Mouse (Mus musculus): ENCODE measurements around the gene Sirt2.

Sirt2 gene

DNA sequence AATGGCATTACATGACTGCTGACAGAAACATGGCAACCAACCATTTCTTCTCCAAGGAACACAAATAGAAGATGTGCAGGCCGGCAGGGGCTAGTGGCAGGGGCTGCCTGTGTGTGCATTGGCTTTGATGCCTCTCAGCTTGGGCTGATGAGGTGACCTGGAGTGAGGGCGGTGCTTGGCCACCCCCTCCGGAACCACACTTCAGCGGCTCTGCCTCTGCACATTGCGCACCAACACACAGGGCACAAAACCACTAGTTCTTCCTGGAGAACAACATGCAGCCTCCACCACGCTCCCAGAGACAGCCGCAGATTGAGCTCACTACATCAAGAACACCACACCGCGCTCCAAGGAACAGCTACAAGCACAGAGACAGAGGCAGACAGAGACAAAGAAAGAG, 49.7 kb downstream of the Sirt2 start:
- DNase-seq (ENCODE audit: low read depth), result no peak

DNA sequence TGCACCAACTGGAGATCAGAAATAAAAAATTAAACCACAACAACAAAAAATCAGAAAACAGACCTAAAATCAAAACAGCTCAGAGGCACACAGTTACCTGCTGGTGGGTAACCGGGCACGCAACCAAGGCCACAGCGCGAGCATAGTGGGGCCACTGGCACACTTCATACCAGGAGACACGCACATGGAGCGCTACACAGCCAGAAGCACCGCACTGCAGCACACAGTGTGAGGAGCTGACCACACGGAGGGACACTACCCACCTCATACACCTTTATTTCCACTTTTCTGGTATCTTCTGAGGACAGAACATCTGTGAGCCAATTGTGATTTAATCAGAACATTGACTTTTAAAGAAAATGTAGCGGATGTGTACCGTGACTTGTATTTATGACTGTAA, 50.4 kb downstream of the Sirt2 start:
- no peak for DNase-seq (ENCODE audit: low read depth)

DNA sequence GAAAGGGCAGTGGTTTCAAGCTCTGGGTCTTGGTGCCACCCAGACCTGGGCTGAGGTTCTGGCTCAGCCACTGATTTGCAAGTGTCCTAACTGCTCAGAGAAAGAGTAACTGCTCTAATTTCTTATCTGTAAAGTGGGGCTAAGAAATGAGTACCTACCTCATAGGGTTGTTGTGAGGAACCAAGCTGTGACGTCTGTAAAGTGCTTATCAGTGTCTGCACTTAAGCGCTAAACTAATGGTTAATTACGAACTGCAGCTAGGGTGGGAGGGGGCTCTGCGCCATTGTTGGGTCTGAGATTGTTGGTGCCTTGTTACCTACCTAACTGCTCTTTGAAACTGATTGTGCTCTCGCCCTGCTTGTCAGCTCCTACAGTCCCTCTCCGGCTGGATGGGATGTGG, 51.0 kb downstream of the Sirt2 start:
- DNase-seq (ENCODE audit: low read depth), result no peak

DNA sequence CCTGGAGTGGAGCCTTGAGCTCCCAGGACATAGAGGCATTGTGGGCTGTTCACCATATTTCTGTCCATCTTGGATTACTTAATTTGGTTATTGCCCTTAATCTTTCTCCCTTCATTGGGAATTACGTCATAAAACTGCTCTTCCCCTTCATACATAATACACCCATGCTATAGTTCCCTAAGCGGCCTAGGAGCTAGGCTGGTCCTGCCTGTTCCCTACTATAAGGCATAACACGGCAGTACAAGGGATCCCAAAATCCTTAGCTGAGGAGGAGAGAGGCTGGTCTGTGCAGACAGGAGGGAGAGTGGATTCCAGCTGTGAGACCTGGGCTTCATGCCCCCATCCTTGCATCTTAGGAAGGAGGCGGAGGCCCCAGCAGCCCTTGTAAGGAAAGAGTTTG, 51.4 kb downstream of the Sirt2 start:
- DNase-seq (ENCODE audit: low read depth), result no peak

DNA sequence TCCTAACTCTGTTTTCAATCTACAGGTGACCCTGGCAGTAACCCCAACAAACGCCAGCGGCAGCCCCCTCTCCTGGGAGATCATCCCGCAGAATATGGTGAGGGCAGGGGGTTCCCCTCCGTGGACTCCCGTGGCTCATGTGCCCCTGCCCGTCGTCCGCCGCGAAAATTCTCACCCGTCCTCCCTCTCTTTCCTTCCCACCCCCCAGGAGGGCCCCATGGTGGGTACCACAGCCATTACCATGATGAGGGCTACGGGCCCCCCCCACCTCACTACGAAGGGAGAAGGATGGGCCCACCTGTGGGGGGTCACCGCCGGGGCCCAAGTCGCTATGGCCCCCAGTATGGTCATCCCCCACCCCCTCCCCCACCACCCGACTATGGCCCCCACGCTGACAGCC, 51.9 kb downstream of the Sirt2 start:
- no peak for DNase-seq (ENCODE audit: low read depth)

DNA sequence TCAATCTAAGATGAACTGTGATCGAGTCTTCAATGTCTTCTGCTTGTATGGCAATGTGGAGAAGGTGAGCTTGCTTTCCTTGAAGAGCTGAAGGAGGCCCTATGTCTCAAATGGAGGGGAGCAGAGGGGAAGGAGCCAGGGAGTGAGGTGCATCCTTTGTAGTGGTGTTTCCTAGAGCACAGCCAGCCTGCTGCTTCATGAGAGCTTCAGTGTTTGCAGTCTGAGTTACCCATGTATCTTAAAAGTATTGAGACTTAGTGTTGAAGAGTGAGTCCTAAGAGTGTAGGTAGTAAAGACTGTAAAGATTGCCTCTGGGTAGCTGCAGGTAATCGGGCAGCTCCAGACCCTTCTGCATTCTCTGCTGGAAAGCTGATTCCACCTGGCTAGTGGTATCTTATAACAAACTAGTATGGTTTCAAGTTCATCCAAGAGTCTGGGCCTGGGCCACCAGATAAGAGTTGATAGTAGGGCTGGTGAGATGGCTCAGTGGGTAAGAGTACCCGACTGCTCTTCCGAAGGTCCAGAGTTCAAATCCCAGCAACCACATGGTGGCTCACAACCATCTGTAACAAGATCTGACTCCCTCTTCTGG, 52.4 kb downstream of the Sirt2 start:
- no peak for DNase-seq (ENCODE audit: low read depth)

DNA sequence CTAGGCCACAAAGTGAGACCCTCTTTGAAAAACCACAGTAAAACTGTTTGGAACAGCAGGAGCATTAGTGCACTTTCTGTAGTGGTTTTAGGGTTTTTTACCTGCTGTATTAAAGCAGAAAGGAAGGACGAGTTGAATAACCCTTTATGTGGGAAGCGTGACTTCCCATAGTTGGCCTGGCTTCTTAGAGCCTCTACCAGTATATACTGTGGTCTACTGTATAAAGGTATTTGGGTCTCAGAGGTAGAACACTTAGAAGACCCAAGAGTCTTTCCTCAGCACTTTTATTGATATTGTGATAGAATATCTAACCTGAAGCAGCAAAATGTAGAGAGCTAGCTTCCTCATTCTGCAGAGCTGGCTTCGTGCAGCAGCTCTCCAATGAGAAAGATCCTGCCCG, 53.0 kb downstream of the Sirt2 start:
- no peak for DNase-seq (ENCODE audit: low read depth)

DNA sequence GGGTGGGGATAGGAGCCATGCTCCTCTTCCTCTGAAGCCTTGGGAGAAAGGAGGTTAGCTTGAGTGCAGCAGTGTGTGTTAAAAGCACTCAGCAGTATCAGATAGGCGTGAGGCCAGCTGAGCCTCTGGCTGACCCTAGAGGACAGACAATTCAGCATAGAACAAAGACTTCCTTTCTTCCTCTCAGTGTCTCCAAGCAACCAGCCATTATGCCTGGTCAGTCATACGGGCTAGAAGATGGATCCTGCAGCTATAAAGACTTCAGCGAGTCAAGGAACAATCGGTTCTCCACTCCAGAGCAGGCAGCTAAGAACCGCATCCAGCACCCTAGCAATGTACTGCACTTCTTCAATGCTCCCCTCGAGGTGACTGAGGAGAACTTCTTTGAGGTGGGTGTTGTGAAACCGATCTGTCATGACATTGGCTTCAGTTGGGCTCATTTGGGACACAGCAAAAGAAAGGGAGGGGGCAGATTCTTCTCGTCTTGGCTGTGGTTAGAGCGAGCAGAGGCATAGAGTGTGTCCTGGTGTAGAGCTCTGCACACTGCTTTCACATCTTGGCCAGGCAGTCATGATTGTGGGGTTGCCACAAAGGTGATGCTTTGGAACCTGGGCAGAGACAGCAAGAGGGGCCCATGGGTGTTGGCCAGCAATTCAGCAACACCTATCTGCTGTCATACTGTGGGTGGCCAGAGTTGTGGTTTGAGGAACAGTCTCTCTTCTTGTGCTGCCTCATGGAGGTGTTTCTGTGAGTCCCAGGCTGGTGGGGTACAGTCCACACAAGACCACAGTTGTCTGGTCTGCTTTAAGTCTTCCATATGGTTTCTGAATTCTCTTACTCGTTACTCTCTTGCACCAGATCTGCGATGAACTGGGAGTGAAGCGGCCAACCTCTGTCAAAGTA, 54.1 kb downstream of the Sirt2 start:
- DNase-seq (ENCODE audit: low read depth), result peak; percentile 36

DNA sequence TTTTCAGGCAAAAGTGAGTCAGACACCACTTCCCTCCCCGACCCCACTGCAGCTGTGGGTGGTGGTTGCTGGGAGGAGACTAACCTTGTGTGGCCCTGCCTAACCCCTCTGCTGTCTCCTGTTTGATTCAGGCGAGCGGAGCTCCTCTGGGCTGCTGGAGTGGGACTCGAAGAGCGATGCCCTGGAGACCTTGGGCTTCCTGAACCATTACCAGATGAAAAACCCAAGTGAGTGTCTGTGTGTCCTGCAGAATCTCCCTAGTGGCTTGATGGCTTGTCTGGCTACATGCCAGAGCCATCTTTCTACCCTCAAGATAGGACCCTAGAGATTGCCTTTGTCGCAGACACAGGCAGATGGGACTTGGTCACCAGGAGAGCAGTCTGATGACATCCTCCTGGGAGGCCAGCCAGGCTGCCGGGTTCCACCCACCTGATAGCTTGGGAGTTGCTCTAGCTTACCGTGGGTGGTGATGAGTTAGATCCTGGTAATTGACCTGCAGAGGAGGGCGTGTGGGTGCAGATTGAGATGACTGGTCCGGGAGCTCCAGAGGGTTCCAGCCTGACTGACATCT, 54.8 kb downstream of the Sirt2 start:
- peak; percentile 85 for DNase-seq (ENCODE audit: low read depth)

DNA sequence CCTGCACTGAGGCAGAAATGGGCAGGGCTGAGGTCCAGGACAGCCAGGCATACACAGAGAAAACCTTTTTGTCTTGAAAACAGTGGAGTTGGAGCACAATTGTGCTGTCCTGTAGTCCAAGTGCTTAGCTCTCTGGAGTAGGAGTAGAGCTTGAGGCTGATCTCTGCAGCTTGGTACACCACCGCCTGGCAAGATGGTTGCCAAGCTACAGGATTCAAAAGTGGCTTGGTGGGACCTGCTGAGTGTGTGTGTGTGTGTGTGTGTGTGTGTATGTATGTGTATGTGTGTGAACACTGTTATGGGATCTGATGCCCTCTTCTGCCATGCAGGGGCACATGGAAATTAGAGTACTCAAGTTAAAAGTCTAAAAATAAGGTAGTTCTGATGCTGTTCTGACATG, 56.0 kb downstream of the Sirt2 start:
- DNase-seq (ENCODE audit: low read depth), result no peak

DNA sequence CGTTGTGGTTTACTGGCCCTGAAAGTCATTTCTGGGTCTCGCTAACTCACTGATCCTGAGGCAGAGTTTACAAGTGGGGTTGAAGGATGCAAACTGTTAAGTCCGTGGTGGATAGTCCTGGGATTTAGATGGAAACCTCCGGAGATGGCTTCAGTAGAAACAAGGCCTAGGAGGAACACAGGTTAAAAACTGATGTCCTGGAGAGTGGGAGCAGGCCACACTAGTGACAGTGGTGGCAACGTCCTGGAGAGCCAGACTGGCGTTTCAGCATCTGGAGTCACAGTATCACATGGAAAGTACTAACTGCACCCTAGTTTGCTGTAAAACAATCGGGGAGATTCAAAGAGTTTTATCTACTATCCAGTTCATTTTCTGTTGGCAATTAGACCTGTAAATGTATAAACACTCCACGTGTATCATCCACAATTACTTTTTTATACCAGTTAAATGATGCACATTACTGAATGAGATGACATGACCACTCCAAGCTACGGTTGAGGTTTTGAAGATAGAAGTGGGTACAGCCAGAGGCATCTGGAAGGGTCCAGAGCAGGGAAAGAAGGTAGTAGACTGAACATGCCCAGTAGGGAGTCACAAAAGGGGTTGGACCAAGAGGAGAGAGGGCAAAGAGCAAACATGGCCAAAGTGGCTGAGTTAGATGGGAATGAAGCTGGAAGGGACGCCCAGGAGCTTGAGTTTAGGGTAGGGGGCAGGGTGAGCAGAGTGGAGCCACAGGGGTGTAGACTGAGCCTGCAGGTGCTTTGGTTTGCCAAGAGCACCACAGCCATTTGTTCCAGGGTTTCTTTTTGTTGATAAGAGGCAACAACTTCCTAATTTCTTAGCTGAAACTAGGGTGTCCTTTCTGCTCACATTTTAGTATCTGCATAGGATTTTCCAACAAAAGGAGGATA, 56.7 kb downstream of the Sirt2 start:
- DNase-seq (ENCODE audit: low read depth), result no peak

DNA sequence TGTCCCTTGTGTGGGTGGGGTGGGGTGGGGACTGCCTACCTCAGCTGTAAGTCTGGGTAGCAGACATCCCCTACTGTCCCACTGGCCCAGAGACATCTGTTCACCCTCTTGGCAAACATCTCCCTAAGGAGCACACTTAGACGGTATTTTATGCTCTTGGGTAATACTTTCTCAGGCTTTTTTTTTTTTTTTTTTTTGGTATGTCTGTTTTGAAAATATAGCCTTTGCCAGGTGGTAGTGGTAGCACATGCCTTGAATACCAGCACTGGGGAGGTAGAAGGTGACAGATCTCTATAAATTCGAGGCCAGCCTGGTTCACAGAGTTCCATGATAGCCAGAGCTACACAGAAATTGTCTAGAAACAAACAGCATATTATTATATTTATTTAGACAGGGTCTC, 57.4 kb downstream of the Sirt2 start:
- DNase-seq (ENCODE audit: low read depth), result no peak

DNA sequence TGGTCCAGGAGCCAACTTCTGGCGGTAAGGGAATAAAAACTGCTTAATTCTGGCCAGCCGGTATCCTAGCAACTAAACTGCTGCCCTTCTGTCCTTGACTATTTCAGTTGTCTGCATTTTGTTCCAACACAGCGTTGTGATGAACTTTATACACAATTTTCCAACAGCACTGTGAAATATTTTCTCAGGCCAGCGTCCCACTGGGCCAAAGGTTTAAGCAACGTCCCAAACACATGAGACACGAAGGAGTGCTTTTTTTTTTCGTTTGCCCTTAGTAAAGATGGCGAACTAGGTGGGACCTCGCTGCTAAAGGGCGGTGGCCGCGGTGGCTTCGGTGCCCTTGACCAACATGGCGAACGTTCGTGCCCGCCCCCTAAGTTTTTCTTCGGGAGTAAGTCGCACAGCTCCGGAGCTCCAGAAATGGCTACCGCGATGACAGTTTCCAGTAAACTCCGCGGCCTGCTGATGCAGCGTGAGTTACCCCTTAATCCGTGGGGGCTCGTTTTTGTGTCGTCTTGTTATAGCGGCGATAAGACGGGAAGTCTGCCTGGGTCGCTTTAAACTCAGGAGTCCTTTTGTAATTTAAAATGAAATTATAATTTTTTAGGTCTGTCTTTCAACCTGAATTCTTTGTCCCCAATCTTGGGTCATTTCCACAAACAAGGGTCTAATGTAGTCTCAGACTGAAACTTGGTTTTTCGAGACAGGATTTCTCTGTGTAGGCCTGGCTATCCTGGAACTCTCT, 58.6 kb downstream of the Sirt2 start, which contains the start of gene Ech1:
TSS of gene Ech1 (plus strand) at position 277 of the 745 bp plus-strand sequence.
- DNase-seq (ENCODE audit: low read depth), result peak; percentile 94

DNA sequence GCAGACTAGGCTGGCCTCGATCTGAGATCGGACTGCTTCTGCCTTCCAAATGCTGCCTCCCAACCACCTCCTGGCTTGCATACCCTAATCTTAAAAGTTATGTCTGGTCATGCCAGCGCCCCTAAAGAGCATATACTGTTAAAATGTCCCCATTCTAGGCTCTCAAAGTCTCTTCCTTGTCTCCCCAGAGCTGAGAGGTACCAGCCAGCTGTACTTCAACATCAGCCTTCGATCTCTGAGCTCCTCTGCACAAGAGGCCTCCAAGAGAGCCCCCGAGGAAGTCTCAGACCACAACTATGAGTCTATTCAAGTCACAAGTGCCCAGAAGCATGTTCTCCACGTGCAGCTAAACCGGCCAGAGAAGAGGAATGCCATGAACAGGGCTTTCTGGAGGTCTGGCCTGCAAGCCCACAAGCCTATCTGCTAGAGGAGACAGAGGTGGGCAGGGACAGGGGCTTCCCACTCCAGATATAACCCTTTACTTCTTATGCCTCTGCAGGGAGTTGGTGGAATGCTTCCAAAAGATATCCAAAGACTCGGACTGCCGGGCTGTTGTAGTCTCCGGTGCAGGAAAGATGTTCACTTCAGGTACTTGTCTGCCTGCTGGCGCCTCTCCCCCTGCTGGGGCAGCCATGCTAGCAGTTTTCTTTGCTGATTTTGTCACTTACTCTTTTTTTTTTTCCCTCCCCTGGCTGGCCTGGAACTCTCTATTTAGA, 59.3 kb downstream of the Sirt2 start:
- DNase-seq (ENCODE audit: low read depth), result peak; percentile 82

DNA sequence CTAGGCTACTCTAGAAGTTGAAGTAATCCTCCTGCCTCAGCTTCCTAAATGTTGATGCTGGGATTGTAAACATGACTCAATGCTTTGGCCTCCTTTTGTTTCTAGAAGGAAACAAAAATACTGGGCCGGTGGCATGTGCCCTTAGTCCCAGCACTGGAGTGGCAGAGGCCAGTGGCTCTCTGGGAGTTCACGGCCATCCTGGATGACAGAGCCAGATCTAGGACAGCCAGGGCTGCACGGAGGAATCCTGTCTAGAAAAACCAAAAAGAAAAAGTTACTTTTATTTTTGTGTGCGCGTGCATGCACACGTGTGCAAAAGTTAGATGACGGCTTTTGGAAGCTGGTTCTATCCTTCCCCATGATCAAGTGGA, 59.9 kb downstream of the Sirt2 start:
- DNase-seq (ENCODE audit: low read depth), result no peak

DNA sequence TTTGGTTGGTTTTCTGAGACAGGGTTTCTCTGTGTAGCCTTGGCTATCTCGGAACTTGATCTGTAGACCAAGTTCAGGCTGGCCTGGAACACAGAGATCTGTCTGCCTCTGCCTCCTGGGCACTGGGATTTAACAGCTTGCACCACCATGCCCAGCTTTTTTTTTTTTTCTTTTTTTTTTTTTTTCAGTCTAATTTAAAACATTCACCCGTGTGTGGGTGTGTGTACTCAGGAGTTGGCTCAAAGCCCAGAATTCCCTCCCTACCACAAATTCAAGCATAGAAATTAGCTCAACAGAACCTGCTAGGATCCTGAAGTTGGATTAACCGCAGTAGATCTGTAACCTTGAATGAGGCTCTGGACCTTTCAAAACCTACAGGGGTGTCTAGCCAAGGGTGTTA, 60.8 kb downstream of the Sirt2 start:
- no peak for DNase-seq (ENCODE audit: low read depth)

DNA sequence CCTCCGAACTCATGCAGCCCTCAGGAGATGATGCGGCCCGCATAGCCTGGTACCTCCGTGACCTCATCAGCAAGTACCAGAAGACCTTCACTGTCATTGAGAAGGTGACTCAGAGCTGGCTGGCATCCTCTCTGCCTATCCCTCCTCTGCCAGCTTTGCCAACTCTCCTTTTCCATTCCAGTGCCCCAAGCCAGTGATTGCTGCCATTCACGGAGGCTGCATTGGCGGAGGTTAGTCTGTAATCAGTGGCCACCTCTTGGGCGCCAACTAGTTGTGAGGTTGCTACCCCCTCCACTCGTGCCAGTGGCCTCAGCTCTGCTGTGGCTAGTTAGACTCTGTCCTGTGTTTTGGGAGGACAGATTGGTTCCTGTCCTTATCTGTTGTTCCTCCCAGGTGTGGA, 63.3 kb downstream of the Sirt2 start:
- no peak for DNase-seq (ENCODE audit: low read depth)

DNA sequence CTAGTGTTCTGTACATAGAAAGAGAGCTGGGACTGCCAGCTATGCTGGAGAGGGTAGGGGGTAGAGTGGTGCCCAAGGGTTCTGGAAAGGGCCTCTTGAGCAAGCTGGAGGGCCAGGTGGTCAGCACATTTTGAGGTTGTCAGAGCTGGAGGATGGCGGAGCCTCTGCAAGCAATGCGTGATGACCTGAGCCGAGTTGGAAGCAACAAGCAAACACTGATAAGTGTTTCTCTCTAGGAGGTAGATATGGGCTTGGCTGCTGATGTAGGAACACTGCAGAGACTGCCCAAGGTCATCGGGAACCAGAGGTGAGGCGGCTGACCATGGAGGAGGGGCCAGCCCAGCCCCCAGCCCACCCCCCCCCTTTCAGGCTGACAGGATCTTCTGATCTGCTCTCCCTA, 64.4 kb downstream of the Sirt2 start:
- DNase-seq (ENCODE audit: low read depth), result no peak

DNA sequence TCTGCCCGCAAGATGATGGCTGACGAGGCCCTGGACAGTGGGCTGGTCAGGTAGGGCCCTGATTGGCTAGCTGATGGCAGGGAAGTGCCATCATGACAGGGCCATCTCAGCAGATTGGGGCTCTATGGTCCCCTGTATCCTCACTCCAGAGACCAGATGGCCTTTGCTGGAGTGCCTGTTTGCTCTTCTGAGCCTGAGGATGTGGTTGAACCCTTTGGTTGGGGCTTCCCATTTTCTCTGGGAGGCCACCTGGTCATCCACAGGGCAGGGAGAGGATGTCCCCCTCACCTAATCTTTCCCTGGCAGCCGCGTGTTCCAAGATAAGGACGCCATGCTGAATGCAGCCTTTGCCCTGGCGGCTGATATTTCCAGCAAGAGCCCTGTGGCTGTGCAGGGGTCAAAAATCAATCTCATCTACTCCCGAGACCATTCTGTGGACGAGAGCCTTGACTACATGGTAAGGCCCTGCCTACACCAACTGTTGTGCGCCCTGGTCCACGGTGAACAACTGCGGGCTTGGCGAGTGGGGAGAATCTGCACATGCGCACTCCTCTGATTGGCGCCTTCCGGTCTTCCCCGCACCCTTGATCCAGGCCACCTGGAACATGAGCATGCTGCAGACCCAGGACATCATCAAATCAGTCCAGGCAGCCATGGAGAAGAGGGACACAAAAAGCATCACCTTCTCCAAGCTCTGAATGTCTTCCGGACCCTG, 65.0 kb downstream of the Sirt2 start:
- DNase-seq (ENCODE audit: low read depth), result no peak

DNA sequence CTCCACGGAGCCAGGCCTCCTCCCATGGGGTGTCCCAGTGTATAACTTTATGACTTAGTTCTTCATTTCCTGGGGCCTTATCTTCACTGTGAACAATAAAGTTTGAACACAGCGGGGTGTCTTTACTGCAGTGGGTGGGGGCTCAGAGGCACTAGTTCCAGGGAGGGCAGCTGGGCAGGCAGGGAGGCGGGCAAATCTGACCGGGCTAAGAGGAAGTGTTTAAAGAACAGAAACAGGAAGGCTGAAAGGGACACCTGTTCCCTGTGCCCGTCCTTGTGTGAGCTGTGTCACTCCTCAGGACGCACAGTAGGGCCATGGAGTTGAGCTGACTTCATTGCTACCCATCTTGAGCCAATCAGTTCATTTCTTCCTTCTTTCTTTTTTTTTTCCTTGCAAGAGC, 65.6 kb downstream of the Sirt2 start:
- no peak for DNase-seq (ENCODE audit: low read depth)

Data from 416B (cell line).